Mouse (Mus musculus) adrenal gland, adult 8-10 months (tissue): ENCODE results near the gene Slc4a8. TPM values are rescaled to one million over a fixed set of nuclear protein-coding genes. Genes with fewer than 3 reads are reported as not detected.

Experiments
- DNase-seq: peaks from one replicate; pipeline ENCODE4 v3.0.0; 2022
- total RNA-seq, 4 experiments: library from RNA; stranded (reverse); gene quantifications; 2 replicates each; pipeline ENCODE4 v1.2.4; 2022

Slc4a8 gene
- 10 to 100 TPM in 3 of 4 experiments, 1 to 10 TPM in 1; 6.2 to 20.5 (median 11.4) TPM for total RNA-seq

GRCm38 (mm10) chr15:100761419-100762185, at the start of gene Slc4a8:
Gene Slc4a8 (plus strand): TSS chr15:100761747.
- peak; percentile 81 for DNase-seq

- DNase-seq = no peak
Observed at GRCm38 (mm10) chr15:100714470-100714869, 47.1 kb upstream of the Slc4a8 start.

GRCm38 (mm10) chr15:100715399-100715993, 46.1 kb upstream of the Slc4a8 start:
- no peak for DNase-seq

GRCm38 (mm10) chr15:100717933-100718332, 43.6 kb upstream of the Slc4a8 start:
- DNase-seq = no peak

GRCm38 (mm10) chr15:100718572-100718971, 43.0 kb upstream of the Slc4a8 start:
- DNase-seq = no peak

- DNase-seq = no peak
Observed at GRCm38 (mm10) chr15:100719217-100719616, 42.3 kb upstream of the Slc4a8 start.

GRCm38 (mm10) chr15:100720066-100720465, 41.5 kb upstream of the Slc4a8 start:
- DNase-seq = no peak

- no peak for DNase-seq
Observed at GRCm38 (mm10) chr15:100721445-100721844, 40.1 kb upstream of the Slc4a8 start.

GRCm38 (mm10) chr15:100722026-100722425, 39.5 kb upstream of the Slc4a8 start:
- DNase-seq = no peak

GRCm38 (mm10) chr15:100722564-100722963, 39.0 kb upstream of the Slc4a8 start:
- no peak for DNase-seq

GRCm38 (mm10) chr15:100723505-100723904, 38.0 kb upstream of the Slc4a8 start:
- no peak for DNase-seq

- no peak for DNase-seq
Observed at GRCm38 (mm10) chr15:100726721-100727120, 34.8 kb upstream of the Slc4a8 start.

GRCm38 (mm10) chr15:100727834-100728233, 33.7 kb upstream of the Slc4a8 start:
- no peak for DNase-seq

GRCm38 (mm10) chr15:100728586-100728985, 33.0 kb upstream of the Slc4a8 start:
- no peak for DNase-seq

GRCm38 (mm10) chr15:100729281-100729985, 32.1 kb upstream of the Slc4a8 start, which contains the start of gene Galnt6:
Gene Galnt6 (minus strand): TSS chr15:100729376.
- no peak for DNase-seq

- no peak for DNase-seq
Observed at GRCm38 (mm10) chr15:100731081-100731480, 30.5 kb upstream of the Slc4a8 start.

- no peak for DNase-seq
Observed at GRCm38 (mm10) chr15:100732580-100732979, 29.0 kb upstream of the Slc4a8 start.

GRCm38 (mm10) chr15:100735095-100735952, 26.2 kb upstream of the Slc4a8 start:
- no peak for DNase-seq

- no peak for DNase-seq
Observed at GRCm38 (mm10) chr15:100735953-100736300, 25.6 kb upstream of the Slc4a8 start.

GRCm38 (mm10) chr15:100737667-100738066, 23.9 kb upstream of the Slc4a8 start:
- DNase-seq = no peak

- no peak for DNase-seq
Observed at GRCm38 (mm10) chr15:100738351-100738781, 23.2 kb upstream of the Slc4a8 start.

GRCm38 (mm10) chr15:100739442-100739841, 22.1 kb upstream of the Slc4a8 start:
- no peak for DNase-seq
